Comparison of ENCODE assay signal across 8 mouse cellular contexts in the genomic region with DNA sequence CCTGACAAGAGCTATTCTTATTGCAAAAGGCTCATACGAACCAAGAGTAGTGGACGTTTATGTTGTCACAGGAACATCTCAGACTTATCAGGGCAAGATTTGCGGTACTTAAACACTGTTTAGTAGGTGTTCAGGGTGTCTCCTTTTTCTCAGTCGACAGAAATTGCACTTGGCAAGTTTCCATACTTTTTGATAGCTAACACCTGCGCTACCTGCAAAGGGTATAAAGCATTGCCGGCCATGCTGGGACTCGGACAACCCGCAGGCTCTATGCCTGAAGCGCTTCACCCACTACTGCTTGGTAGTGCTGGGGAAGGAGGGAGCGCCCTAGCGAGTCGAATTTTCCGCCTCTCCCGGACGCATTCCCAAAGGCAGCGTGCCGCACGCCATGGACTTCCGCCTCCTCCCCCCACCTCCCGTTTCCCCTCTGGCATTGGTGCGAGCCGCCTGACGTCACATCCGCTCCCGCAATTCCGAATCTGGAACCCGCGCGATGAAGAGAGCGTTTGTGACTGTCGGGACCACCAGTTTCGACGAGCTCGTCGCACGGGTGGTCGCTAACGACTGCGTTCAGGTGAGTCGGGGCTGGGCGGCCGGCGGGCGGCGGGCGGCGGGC. TPM values are rescaled to one million over a fixed set of nuclear protein-coding genes. Genes with fewer than 3 reads are reported as not detected.
DNase-seq lines count a peak whose midpoint lies in the region; ATAC-seq lines count a peak whose summit lies in the region.

Gene Alg13, plus strand, starts transcription at position 257 of the 616 bp plus-strand sequence.

- no peaks in the 10 kb centered on the region for H3K27me3 ChIP-seq in hindbrain, embryonic 15.5 days

- peak; percentile 93 for ATAC-seq in hindbrain, embryonic 15.5 days (ENCODE audit: low FRiP score, low read depth)

- peak within 1 kb of the TSS; percentile 63 for H3K4me3 ChIP-seq in hindbrain, embryonic 15.5 days

- no peaks in the 10 kb centered on the region for H3K36me3 ChIP-seq in hindbrain, embryonic 15.5 days

- H3K9me3 ChIP-seq in hindbrain, embryonic 15.5 days: no peaks in the 10 kb centered on the region

- H3K4me1 ChIP-seq in hindbrain, embryonic 15.5 days (replicated peaks): 0 out of 2 replicates have a peak, but pooled peaks cover 4% of the 10 kb centered on the region

- H3K9ac ChIP-seq in hindbrain, embryonic 15.5 days: peak within 1 kb of the TSS; percentile 57

- H3K27ac ChIP-seq in hindbrain, embryonic 15.5 days (replicated peaks): 0 out of 2 replicates have a peak within 1 kb of the TSS, but pooled peaks have one; percentile 34

- WGBS in hindbrain, embryonic 15.5 days: 13% methylated on average over 41 of the region's 47 CpGs

- peak; percentile 62 for DNase-seq in T-cell, adult 2 months (ENCODE audit: low spot score)
- DNase-seq in cerebellum, postnatal 36 days: peak; percentile 76 to 82
- peak; percentile 67 to 79 for DNase-seq in frontal cortex, postnatal 36 days (ENCODE audit: low spot score in 2 of 2)
- peak; percentile 50 for DNase-seq in left cerebral cortex, adult 11 months (ENCODE audit: low spot score)
- peak; percentile 87 for DNase-seq in lung, postnatal 36 days
- DNase-seq in retina, postnatal 1 day: peak; percentile 89
- peak; percentile 80 for DNase-seq in thymus, postnatal 4 days

- peak within 1 kb of the TSS; percentile 89 for H3K4me2 ChIP-seq in hindbrain, embryonic 15.5 days

RNA-seq across cellular contexts. Expression of gene Alg13, which starts in this region (rescaled TPM):
- 10.0 and 12.4 TPM in 2 replicates for polyA plus RNA-seq in hindbrain, embryonic 15.5 days (2015; fragmentation: Nextera tagmentation; extraction: Ambion mirVana)

Comparison
In these comparisons a context has a peak if more than half of its experiments do, and no peak if none do; other contexts are left out.
1. Peak in every context shown above with its lines: DNase-seq, ATAC-seq, H3K4me3 ChIP-seq and H3K27ac ChIP-seq.